ENCODE assay signal across 8 mouse cellular contexts in the genomic region with DNA sequence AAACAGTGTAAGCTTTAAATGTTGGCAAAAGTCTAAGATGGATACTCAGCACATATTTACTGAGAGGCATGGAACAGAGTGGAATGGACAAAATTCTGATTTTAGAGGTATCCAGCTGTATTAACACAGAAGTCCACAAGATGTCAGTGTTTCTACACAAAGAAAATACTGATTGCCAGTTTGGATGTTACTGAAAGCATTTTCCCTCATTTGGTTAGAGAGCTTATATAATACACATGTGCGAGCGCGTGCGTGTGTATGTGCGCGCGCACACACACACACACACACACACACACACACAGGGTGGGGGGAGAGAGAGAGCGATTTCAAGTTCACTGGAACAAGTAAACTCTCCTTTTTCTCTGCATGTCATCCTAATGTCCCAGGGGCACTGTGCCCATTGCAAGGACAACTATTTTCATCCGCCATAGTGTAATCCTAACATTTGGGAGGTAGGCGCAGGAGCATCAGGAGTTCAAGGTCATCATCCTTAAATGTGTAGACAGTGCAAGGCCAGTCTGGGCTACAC. TPM values are rescaled to one million over a fixed set of nuclear protein-coding genes. Genes with fewer than 3 reads are reported as not detected.
A peak's percentile ranks its signal among the peaks of the same experiment; 100 is the strongest.
DNase-seq lines count a peak whose midpoint lies in the region; ATAC-seq and TF ChIP-seq lines count a peak whose summit lies in the region.

No protein-coding gene starts in this region.

- H3K4me2 ChIP-seq in midbrain, embryonic 12.5 days (replicated peaks), result no peak overlapping the region
- H3K4me2 ChIP-seq in stomach, embryonic 16.5 days (ENCODE audit: low read depth, low read length), result peak overlapping the region; percentile 39; the same call in 1 of the 2 replicates

- WGBS in midbrain, embryonic 12.5 days, result 47% methylated on average over 10 of the region's 10 CpGs
- WGBS in stomach, embryonic 16.5 days, result 32% methylated on average over 10 of the region's 10 CpGs

- H3K9ac ChIP-seq in midbrain, embryonic 12.5 days (replicated peaks), result no peak overlapping the region
- peak overlapping the region; percentile 48; the same call in 1 of the 2 replicates for H3K9ac ChIP-seq in stomach, embryonic 16.5 days (ENCODE audit: low read length)

- peaks cover 4% of the 10 kb centered on the region for H3K27me3 ChIP-seq in megakaryocyte, embryonic 14.5 days (replicated peaks)
- no peaks in the 10 kb centered on the region for H3K27me3 ChIP-seq in midbrain, embryonic 12.5 days
- H3K27me3 ChIP-seq in stomach, embryonic 16.5 days (ENCODE audit: control insufficient read depth, insufficient read depth, low read length), result no peaks in the 10 kb centered on the region

- ATAC-seq in megakaryocyte, adult 5-6 weeks (ENCODE audit: poor library complexity, severe bottlenecking), result no peak
- peak; percentile 41; the same call in 1 of the 2 replicates for ATAC-seq in midbrain, embryonic 12.5 days (ENCODE audit: low FRiP score, low read depth)
- ATAC-seq in stomach, embryonic 16.5 days (ENCODE audit: insufficient read depth, low FRiP score), result peak; percentile 33; the same call in 1 of the 2 replicates

- no peaks in the 10 kb centered on the region for H3K9me3 ChIP-seq in megakaryocyte, embryonic 14.5 days
- H3K9me3 ChIP-seq in midbrain, embryonic 12.5 days, result no peaks in the 10 kb centered on the region
- no peaks in the 10 kb centered on the region for H3K9me3 ChIP-seq in stomach, embryonic 16.5 days (replicated peaks; ENCODE audit: control insufficient read depth, low read length)

- peak; percentile 70 for DNase-seq in cerebellum, adult 11 months
- DNase-seq in frontal cortex, adult 2 months (ENCODE audit: extremely low spot score in 1 of 2, low spot score in 1 of 2), result peak; percentile 49 to 87
- DNase-seq in layer of hippocampus, adult 2 months (ENCODE audit: low spot score in 2 of 2), result peak; percentile 67 to 68
- DNase-seq in spleen, postnatal 4 days (ENCODE audit: low spot score in 2 of 2), result no peak

- peak overlapping the region; percentile 85 for H3K4me3 ChIP-seq in megakaryocyte, embryonic 14.5 days (replicated peaks)
- peak overlapping the region; percentile 47 for H3K4me3 ChIP-seq in layer of hippocampus, adult 2 months
- H3K4me3 ChIP-seq in midbrain, embryonic 12.5 days, result no peak overlapping the region
- peak overlapping the region; percentile 19; the same call in 1 of the 2 replicates for H3K4me3 ChIP-seq in stomach, embryonic 16.5 days (replicated peaks; ENCODE audit: low read length)

- peaks cover 13% of the 10 kb centered on the region for H3K4me1 ChIP-seq in megakaryocyte, embryonic 14.5 days
- H3K4me1 ChIP-seq in midbrain, embryonic 12.5 days, result no peaks in the 10 kb centered on the region
- no peaks in the 10 kb centered on the region for H3K4me1 ChIP-seq in stomach, embryonic 16.5 days (ENCODE audit: control insufficient read depth, insufficient read depth, low read length)

- TF ChIP-seq CTCF in layer of hippocampus, adult 2 months (conservative IDR thresholded peaks at IDR 0.05), result peak; percentile 89

- H3K27ac ChIP-seq in layer of hippocampus, adult 2 months, result peak overlapping the region; percentile 82
- H3K27ac ChIP-seq in midbrain, embryonic 12.5 days (replicated peaks), result no peak overlapping the region
- H3K27ac ChIP-seq in stomach, embryonic 16.5 days (ENCODE audit: low read length), result no peak overlapping the region

- no peaks in the 10 kb centered on the region for H3K36me3 ChIP-seq in megakaryocyte, embryonic 14.5 days (replicated peaks; ENCODE audit: low read length)
- no peaks in the 10 kb centered on the region for H3K36me3 ChIP-seq in midbrain, embryonic 12.5 days
- H3K36me3 ChIP-seq in stomach, embryonic 16.5 days (ENCODE audit: control insufficient read depth, insufficient read depth, low read length), result no peaks in the 10 kb centered on the region

RNA-seq across cellular contexts. Expression of a gene that starts 9.7 kb away (rescaled TPM):
- 8.3 and 18.4 TPM in 2 replicates for polyA plus RNA-seq in megakaryocyte, embryonic 14.5 days (2012; ENCODE audit: insufficient read depth, low replicate concordance)
- total RNA-seq in megakaryocyte, adult 5-6 weeks (2015), result 3.2 and 8.3 TPM in 2 replicates
- total RNA-seq in megakaryocyte, adult 5-6 weeks (2017), result 12.2 and 18.4 TPM in 2 replicates
- polyA plus RNA-seq in frontal cortex, adult 2 months (2012; rRNA removed), result 36.3 and 45.7 TPM in 2 replicates
- total RNA-seq in layer of hippocampus, adult 2 months (2021), result 10 to 100 TPM; 53.5 to 55.0 TPM
- 42.3 and 42.4 TPM in 2 replicates for polyA plus RNA-seq in midbrain, embryonic 12.5 days (2016; fragmentation: Nextera tagmentation; extraction: Ambion mirVana)
- 55.9 and 62.8 TPM in 2 replicates for polyA plus RNA-seq in stomach, embryonic 16.5 days (2015; fragmentation: Nextera tagmentation; extraction: Ambion mirVana)

Comparison
In these comparisons a context has a peak if more than half of its experiments do, and no peak if none do; other contexts are left out.
1. DNase-seq: peak in cerebellum, adult 11 months (single experiment), frontal cortex, adult 2 months (2 of 2) and layer of hippocampus, adult 2 months (2 of 2); none in spleen, postnatal 4 days (0 of 2).